Mouse (Mus musculus) adrenal gland, adult 8-10 months (tissue): ENCODE measurements around the gene Abcc9. TPM values are rescaled to one million over a fixed set of nuclear protein-coding genes. Genes with fewer than 3 reads are reported as not detected.

Experiments used
- DNase-seq: peaks from one replicate; pipeline ENCODE4 v3.0.0; 2022
- total RNA-seq, 4 experiments: library from RNA; stranded (reverse); gene quantifications; 2 replicates each; pipeline ENCODE4 v1.2.4; 2022

Abcc9 gene
- total RNA-seq, 4 experiments from 2014 or later = 11.5 to 18.1 (median 13.9) TPM

DNA sequence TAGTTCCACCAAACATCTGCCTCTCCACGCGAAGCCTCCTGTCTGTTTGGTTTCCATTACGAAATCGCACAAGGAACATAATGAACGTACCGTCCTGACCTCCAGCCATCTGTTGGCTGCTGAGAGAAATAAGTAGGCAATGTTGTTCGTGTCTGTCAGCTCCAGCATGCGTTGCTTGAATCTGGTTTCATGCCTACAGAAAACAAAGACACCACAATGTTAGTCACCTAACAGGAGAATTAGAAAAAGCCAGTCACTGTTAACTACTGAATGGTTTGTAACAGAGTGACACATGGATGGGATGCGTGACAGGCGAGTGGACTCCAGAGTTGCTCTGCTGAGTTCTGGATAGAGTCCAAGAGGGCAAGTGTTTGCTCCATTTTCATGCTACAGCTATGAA, 87.8 kb downstream of the Abcc9 start:
- no peak for DNase-seq

DNA sequence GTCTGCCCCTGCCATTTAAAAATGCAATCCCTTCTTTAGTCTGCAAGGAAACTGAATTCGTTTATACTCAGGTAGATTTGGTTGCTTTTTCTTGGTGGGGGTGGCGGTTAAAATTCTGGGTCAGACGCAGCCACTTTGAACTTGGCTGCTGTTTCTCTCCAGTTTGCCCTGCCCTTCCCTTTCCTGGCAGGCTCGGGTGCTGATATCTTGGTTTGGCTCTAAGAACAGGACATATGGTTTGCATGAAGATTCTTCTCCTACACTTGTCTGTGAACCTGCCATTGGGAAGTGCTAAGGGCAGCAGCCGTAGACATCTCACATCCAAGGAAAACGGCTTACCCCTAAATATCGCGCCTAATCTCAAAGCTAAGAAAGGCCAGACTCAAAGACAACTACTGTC, 89.7 kb downstream of the Abcc9 start:
- no peak for DNase-seq

DNA sequence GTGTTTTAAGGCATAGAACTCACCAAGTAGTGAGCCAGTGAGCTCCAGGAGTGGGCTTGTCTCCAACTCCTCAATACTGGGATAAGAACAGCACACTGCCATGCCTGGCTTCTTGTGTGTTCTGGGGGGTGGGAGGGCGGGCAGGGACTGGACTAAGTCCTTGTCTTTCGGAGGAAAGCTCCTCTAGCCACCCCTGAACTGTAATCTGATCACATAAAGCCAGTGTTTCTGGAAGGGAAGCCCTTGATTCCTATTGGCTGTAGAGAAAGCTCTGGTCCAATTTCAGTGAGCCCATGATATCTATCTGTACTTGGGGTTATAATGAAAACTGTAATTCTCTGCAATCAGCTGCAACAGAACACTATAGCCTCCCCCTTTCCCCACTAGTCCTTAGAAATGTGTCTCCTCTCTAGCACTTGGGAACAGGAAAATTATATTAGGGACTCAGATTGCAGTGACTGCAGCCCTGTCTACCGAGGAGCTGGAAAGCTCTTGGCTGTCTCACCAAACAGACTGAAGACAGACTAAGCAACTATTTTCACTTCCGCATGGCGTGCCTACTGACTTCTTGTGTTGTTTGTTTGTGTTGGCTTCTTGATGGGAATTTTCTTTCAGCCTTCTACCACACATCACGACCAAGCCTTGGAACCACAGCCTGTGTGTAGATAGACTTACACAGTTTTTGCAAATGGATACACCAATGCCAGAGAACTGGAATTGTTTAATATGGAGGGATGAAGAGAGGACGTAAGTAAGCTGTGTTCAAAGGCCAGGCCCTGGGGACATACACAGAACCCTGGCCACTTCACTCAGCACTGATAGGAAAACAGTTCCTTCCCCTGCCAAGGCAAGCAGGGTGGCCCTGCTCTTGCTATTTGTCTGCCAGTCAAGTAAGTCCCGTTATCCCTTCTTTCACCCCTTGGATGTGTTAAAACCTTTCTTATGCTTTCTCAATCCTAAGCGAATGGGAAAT, 92.4 kb downstream of the Abcc9 start:
- no peak for DNase-seq

DNA sequence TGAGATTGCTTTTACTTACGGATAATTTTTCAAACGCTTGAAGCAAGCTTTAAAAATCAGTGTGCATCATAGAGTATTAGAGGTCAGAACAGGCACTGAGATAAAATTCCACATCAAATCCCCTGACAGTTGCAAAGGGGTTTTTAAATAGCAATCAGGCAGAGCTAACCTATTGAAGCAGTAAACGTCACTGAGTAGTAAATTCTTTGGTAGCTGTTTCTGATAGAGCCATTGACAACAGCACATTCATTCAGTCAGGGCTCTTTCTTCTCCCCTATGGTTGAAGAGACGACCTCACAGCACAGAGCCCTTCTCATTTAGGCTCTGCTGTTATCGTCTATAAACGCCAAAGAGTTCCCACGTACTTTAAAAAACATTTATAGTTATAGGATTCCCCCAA, 95.0 kb downstream of the Abcc9 start:
- no peak for DNase-seq

DNA sequence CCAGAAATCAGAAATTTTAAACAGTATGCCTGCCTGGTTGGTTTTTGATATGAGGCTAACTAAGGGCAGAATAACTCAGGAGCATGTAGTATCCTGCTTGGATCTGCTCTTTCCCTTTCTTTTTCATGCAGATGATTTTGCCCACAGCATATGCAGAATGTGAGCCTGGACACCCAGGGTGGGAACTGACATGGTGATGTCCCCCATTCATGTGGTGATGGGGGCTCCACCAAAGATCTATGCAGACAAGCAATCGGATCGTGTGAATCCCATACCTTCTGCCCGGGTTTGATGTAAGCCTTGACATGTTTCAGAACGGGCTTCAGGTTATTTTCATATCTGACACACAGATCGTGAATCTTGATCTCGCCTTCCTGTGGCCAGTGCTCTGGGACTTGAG, 99.3 kb downstream of the Abcc9 start:
- no peak for DNase-seq

DNA sequence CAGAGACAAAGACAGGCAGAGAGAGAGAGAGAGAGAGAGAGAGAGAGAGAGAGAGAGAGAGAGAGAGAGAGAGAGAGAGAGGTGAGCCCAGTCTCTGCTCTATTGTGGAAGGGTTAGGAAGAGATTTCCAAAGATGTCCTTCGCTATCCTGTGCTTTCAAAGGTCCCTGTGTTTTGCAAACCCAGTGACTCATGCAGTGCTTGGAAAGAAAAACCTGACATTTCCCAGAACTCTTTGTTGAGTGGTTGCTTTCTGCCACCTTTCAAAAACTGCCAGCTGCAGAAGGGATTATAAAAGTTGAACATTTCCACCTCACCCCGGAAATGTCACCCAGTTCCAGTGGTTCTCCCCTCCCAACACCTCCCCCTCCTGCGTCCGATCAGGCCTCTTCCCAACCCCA, 123.3 kb downstream of the Abcc9 start:
- DNase-seq = peak; percentile 44

DNA sequence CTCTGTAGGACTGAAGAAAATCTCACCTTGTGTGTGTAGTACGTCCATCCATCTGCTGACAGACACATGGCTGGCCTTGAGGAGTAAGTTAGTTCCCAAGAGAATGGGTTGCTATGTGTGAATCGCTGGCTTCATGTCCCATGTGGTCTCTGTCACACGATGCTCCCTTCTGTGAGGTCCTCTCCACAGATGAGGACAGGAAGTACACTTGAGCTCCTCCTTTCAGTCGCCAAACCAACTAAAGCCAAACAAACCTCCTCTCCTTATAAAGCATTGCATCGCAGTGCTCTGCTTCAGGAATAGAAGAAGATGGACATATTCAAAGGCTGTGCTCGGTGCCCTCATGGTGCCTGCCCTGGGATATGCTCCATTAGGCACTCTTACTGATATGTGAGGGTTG, 124.3 kb downstream of the Abcc9 start:
- no peak for DNase-seq

DNA sequence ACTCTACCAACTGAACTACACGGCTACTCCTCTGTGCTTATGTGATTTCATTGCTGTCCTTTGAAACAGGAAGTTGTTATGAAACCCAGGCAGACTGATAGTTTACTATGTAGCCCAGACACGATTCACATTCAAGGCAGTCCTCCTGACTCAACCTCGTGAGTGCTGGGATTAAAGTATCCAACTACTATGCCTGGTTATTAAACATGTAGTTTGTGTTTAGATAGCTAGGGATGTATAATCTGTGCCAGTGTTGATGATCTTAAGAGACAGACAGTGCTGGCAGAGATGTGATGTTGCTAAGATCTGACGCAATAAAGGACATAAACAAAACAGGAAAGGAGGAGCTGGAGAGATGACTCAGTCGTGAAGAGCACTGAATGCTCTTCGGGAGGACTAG, 129.2 kb downstream of the Abcc9 start:
- DNase-seq = no peak

DNA sequence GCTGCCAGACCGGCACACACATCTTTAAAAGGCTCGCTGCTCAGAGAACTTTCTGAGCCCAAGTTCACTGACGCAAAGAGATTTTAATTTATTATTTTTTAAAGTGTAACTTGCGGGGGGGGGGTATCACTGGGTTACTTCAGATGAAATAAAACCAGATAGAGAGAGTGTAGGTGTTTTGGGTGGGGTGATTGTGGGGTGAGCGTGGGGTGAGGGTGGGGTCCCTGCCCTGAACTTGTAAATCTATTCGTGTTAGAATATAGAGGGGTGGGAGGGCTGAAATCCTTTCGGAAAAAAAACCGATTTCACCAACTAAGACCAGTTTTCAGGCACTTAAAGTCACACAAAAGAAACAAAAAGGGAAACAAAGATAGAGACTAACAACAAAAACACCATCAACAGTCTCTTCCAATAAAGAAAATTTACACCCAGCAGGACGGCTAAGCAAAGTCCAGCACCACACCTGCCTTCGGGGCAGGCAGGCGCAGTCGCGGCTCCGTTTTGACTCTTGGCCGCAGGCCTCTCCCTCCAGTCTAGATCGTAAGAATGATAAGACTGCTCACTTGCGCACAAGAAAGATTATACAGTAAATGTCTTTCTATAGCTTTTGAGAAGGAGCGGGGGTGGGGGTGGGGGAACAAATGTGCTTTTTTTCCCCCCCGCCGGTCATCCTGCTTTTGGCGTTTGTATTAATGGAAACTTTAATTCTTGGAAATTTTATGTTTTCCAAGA, 130.3 kb downstream of the Abcc9 start:
- DNase-seq = no peak

DNA sequence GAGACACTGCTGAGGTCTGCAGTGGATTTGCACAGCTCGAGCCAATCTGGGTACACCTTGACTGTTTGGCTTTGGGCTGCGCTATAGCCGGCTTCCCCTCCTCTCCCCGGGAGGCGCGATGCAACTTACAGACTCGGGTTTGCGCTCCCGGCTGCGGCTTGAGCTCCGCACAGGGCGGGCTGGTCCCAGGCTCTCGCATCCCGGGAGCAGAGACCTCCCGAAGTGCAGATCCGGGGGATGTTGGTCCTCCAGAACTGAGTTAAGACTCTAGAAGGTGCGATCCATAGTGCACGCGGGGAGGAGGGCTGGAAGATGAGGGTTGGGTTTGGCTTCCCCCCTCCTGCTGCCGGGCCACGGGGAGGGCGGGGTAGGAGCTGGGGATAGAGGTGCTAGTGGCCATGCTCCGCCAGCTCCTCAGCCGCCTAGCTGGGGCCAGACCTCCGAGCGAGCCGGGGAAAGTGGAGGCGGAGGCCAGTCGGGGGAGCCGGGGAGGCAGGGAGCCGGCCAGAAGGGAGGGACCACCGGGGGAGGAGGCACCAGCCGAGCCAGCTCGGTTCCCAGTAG, 131.0 kb downstream of the Abcc9 start, which contains the start of gene Kcnj8:
Kcnj8 (minus strand) TSS at position 560 of the 564 bp plus-strand sequence.
- peak; percentile 56 for DNase-seq

DNA sequence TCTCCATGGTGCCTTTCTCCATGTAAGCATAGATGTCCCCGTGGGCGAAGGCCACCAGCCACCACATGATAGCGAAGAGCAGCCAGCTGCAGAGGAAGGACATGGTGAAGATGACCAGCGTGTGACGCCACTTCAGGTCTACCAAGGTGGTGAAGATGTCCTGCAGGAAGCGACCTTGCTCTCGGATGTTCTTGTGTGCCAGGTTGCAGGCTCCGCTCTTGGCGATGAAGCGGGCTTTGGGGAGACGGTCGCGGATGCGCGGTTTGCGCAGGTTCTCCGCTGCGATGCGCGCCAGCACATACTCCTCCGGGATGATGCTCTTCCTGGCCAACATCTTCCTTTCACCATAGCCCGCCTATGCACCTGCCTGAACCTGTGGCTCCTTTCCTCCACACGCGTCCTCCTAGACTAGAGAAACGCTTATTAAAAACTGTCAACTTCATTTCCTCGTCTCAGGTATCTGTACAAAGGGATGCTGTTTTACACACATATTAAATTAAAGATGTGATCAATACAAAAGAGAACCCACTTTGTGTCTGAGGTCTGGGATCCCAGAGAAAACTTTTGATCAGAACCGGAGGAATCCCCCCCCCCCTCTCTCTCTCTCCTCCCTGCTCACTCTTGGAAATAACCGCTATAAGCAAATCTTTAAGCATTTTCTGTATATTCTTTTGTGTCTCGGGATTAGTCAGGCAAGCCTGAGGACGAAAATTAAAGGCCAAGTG, 131.9 kb downstream of the Abcc9 start:
- no peak for DNase-seq

DNA sequence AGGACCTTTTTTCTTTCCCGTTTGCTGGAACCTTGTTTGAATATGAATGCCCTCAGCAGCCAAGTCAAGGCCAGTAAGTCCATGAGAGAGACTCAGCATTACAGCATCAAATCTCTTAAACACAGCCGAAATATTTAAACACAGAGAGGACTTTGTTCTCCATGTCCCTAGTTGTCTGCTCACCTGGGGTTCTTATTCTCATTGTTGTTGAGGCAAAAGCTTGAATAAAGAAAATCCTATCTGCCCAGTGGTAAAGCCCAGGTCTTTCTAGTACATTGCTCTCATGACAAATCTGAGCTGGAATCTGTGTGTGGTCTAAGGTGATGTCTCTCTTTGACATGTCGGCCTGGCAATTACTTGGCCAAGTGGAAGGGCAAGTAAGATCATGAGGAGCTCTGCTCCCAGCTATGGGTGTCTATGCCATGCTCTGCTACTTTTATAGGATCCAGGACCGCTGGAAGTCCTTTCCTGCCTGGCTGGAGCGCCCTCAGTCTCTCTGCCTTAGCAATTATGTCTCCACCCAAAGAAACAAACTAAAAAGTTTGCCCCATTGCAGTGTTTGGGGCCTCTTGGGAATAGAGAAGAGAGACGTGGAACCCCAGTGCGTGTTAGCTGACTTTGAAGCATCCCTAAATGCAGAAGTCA, 133.3 kb downstream of the Abcc9 start:
- DNase-seq = no peak

DNA sequence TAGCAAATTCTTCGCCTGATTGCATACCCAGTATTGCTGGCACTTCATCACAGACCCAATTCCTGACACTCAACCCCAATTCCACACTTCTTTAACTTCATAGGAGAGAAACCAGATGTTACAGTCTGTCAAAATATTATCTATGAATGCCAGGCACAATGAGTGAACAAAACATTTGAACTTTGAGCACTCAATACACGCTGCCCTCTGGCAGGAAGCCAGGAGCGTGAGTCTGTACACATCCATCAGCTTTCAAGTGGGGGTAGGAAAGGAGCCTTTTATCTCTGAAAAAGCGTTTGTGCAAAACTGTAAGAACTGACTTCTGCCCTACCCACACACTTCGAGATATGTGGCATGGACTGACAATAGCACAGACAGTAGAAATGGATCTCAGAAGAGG, 134.7 kb downstream of the Abcc9 start:
- peak; percentile 71 for DNase-seq

DNA sequence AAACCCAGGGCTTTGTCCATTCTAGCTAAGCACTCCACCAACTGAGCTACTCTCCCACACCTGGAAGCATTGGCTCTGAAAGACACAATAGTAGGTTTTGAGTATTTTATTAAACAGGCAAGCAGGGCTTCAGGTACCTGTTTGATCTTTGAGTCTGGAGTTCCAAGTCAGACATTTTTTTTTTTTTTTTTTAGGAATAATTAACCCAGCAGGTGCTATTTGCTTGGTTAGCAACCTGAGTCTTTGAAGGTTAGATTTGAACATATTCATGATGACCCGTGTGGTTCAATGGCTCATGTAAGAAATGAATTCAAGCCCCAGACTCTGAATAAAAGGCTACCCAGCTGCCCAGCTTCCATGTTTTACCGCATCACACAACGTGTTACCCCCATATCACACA, 137.4 kb downstream of the Abcc9 start:
- DNase-seq = no peak

DNA sequence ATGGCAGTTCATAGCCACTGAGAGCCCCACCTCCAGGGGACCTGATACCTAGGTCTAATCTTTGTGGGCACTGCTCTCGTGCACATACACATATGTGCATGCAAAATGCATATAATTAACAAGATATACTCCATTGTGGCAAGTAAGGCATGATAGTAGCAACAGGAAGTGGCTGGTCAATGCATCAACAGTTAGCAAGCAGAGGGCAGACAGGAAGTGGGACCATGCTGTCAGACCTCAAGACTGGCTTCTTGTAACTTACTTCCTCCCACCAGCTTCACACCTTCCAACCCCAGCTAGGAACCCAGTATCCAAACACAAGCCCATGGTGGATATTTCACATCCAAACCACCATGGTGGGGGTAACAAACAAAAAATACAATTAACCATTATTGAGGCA, 141.0 kb downstream of the Abcc9 start:
- DNase-seq = no peak

DNA sequence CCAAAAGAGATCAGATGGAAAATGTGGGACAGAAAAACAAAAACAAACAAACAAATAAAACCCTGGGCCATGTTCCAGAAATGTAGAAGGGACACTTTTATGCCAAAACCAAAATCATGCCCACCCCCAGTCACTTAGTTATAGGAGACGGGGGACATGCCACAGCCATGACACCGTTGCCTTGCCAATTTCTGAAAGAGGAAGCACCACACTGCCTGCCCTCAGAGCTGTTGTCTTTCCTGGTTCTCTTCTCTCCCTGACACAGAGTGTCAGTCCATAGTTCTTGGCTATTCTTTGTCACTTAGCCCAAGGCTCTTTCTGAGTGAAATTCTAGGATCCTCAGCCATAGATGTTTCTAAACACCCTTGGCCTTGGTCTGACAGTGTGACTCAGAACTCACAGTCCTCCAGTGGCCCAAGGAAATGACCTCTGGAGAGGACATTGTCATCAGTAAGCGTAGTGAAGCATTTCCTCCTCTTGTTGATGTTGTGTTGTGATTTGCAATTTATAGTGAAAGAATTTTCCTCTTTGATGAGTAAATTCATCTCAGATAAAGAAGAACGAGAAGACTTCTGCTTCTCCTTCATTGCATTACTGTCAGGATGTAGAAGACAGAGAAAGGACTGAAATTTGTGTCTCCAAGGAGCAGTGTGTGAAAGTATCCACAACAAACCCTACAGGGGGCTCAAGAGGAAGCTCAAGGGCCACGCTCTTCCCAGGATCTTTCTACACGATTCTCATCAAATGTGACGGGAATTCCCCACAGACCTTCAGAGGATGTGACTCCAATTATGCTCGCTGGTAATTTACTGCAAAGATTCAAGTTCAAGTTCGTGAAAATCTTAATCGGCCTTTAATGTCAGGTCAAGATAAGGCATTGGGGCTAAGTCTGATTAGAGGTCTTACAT, 143.1 kb downstream of the Abcc9 start:
- peak; percentile 48 for DNase-seq

DNA sequence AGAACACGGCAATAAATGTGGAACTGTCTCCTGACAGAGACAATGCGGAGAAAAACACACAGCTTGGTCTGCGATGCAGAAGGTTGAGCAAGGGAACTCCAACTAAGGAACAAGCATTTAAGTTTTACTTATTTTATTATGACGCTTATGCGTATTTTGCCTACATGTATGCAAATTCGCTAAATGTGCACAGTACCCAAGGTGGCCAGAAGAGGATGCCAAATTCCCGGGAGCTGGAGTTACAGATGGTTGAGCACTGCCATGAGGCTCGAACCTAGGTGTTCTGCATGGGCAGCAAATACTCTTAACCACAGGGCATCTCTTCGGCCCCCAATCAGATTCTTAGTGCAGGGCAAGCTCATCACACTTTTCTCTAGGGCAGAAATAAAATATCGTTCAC, 144.0 kb downstream of the Abcc9 start:
- DNase-seq = no peak

DNA sequence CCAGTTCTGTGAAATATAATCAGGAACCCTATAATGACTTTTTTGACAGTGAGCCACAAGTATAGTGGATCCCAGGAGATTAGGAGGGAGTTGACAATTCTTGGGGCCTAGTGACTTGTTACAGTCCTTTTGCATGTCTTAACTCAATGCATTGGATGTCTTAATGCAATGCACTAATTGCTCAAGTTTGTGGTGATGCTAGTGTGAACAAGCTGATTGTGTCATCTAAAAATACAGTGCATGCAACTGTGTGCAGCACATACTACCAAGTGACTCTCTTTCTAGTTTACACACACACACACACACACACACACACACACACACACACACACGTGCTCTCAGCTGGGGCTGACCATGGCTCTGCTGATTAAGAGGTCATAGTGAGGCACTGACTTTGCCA, 146.1 kb downstream of the Abcc9 start:
- no peak for DNase-seq

DNA sequence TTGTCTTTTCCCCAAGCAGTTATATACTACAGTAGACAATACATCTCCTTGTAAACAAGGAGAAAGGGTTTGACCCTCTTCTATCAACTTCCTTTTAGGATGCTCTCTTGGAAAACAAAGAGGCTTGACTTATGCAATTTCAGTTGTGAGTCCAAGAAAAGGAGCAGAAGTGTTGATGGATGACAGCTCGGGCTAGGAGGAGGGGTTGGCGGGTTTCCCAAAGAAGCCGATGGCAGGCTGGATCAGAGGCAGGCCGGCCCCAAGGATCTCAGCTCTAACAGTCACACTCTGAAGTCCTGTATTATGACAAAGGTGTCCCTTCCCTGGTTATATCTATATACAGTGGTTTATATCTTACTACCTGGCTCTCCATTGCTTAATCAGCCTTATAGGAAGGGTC, 150.6 kb downstream of the Abcc9 start:
- no peak for DNase-seq

DNA sequence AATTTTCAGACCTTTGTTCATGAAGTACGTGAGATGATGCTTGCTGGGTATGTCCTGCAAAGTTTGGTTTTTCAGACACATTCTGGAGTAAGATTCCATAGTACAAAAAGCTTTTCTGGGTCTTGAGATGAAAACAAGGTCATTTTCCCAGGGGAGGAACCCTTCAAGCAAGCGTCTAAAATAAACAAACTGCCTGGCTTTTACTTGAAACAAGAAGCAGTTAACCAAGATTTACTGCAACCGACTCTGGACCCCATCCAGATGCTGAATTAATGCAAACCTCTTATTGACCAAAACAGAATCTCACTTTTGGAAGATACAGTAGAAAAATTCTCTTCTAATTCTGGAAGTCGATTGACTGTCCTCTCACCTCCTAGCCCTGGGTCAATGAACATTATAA, 151.2 kb downstream of the Abcc9 start:
- DNase-seq = no peak

DNA sequence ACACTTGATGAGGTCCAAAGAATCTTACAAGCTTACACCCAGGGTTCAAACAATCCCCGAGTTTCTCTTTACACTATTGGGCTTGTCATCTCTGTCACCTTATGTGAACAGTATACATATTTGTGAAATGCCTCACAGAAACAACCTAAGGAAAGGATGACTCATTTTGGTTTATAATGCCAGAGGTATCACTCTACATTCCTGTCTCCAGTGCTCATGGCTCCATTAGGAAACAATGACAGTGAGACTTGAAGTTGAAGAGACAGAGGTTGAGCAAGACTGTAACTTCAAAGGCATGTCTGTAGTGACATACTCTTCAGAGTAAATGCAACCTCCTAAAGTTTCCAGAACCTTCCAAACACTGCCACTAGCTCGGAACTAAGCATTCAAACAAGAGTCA, 153.7 kb downstream of the Abcc9 start:
- DNase-seq = no peak
